Mouse (Mus musculus) cerebellum, adult 11 months (tissue): ENCODE measurements around the gene Mllt10.

Experiments used
- DNase-seq: peaks from one replicate; pipeline ENCODE4 v3.0.0; 2022

Gene Mllt10

DNA sequence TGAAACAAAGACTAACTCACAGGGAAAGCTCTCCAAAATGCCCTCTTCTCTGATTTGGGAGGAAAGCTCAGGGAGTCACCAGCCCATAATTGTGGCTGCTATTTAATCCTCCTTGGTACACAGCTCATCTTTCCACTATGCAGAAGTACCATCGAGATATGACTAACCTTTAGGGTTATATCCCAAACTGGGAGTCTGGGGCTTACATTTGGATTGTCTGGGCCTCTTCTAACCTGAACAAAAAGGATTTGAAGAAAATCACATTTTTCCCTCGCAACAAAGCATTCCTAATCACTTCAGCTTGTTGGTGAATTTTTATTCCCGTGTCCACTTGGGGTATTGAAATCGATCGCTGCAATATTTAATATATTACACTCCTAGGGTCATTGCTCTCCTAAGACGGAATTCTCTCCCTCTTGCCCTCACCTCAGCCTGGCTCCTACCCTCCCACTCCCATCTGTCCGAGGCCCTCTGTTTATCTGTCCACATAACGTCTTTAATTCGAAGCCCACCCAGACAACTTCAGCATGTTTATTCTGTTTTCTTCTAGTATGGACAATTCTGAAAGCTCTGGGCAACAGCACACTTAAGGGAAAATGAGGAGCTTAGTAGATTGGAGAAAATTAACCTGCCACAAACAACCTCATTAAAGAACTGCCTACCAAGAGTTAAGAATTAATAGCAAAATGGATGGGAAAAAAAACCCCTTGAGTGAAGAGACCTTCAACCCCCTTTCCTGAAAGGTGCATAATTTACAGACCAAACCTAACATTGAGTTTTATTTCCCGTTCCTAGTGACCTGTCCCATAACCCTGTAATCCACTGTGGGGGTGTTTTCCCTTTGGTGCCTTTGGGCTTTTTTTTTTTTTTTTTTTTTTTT is 20.4 kb upstream of the Mllt10 start:
- DNase-seq: no peak

GRCm38 (mm10) chr2:18037491-18037890 is 17.5 kb upstream of the Mllt10 start, which contains the start of gene A930004D18Rik:
Gene A930004D18Rik (minus strand): TSS chr2:18037737.
- no peak for DNase-seq

DNA sequence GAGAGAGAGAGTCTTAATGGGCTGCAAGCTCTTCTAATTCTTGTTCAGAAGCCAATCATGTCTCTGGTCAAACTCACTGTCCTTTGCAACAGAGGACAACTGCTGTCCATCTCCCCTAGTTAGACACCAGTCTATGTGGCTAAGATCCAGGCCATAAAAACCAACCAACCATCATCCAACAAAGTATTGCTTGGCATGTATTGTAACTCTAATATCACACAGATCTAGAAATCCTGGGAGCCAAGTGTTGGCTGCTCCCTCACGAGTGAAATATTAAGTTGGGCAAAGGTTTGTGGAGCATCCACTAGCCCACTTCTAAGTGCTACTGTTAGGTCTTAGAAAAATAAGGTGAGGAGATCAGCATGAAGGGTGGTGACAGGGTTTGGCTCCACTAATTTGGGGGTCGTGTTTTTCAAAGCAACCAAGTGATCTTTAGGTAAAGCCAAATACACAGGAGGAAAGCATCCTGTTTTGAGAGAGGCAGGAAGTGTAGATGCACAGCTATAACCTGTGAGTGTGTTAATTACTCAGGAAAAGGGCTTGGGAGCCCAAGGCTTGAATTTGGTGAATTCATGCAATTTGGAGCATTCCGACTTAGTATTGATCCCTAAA is 16.8 kb upstream of the Mllt10 start:
- no peak for DNase-seq

- no peak for DNase-seq
Measured at GRCm38 (mm10) chr2:18038895-18039371, 16.1 kb upstream of the Mllt10 start.

DNA sequence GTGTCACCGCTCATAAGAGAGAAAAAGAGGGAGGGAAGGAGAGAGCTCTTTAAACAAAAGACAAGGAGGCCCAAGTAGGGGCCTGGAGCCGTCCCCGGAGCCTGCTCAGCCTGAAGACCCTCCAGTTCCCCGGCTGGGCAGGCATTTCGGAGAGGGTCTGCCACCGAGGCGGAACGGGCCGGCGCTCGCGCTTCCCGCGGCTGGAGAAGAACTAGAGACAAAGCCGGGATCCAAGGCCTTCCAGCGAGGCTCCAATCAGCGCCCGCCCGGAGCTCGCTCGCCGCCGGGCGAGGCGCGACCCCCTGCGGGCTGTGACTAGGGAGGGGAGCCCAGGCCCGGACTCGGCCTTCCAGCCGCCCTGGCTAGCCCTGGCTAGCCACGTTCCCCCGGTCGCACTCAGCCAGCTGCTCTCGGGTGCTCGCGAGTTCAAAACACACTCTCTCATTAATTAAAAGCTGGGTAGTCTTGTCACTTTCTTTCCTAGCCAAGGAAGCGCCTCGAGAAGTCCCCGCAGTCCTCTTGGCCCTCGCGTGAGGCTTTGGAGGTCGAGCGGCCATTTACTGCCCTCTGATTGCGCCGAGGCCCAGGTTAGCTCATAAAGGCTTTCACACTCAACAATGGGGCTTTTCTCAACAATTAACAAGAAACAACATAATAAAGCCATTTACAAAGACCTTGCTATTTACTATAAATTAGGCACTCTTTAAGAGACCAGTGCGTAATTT is 15.3 kb upstream of the Mllt10 start:
- no peak for DNase-seq

DNA sequence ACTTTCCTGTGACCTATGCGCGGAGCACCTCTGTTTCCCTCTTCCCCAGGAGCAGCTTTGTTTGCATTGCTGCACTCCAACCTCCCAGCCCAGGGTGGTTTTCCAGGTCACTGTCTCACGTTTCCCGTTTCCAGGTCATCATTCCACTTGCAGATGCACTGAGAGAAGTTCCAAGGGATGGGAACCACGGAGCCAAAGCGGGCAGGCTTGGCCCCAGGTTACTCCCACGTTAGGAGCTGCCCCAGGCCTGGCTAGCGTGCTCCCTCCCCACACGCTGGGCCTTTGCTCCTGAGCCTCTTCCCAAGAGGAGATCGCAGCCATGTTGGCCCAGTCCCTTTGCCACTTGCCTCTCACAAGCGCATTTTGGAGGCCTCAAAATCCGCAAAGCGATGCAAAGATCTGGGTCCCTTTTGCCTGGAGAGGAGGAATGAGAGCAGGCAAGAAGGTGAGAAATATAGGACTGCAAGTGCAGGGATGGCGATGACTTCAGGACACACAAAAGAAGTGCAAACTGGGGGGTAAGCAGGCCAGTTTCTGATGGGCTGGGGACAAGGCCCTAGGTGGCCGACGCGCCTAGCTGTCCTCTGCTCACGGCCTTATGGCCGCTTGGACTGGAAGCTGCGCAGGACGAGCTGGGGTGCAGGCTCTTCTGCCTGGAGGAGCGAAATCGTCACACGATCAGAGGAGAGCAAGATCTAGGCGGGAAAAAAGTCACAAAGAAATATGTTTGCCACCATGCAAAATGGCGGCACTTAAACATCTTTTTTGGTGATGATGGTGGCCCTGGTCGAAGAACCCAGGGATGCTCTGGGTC is 14.5 kb upstream of the Mllt10 start:
- DNase-seq: no peak

- DNase-seq: no peak
Measured at GRCm38 (mm10) chr2:18041199-18041885, 13.7 kb upstream of the Mllt10 start.

DNA sequence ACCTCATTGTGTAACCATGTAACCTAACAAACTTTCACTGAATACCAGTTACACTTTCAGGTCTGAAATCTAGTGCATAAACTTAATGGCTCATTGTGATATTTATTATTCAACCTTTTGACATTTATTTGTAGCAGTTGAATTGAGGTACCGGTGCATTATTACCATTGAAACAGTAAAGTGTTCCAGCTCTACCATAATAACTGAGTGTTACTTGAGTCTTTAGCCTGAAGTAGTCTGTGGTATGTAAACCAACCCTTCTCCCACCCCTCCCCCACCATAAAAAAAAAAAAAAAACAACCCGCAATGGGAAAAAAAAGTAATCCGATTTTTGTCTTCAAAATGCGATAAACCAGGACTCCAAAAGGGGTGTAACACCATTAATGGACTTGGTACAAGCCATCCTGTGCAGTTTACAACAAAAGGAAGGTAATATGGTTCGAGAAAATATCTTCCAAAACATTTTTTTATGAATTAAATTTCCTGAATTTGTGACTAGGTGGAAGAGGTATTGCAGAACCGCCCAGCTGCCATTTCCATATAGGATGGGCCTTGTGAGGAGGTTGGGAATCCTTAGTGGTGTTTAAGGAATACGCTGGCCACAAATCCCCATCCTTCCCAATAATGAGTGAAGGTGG is 9.8 kb upstream of the Mllt10 start:
- DNase-seq: no peak

DNA sequence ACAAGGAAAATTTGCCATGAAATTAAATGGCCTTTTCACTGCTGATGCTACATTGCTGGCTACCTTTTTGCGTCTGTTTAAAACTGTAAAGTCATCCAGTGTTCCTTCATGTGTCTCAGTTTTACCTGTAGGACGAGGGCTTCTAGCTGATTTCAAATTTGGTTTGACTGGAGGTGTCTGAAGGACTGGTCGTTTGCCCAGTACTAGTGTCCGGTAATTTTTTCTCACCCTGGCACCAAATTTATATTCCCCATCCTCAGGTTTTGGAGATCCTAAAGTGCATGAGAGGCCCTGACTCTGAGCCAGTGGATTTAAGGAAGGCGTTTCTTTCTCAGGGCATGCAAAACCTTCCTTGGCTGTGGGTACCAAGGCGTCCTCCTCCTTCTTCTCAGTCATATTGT is 9.3 kb upstream of the Mllt10 start:
- no peak for DNase-seq

- DNase-seq: no peak
Measured at GRCm38 (mm10) chr2:18046186-18046585, 8.9 kb upstream of the Mllt10 start.

GRCm38 (mm10) chr2:18046758-18047645 is 8.0 kb upstream of the Mllt10 start:
- DNase-seq: peak; percentile 57

DNA sequence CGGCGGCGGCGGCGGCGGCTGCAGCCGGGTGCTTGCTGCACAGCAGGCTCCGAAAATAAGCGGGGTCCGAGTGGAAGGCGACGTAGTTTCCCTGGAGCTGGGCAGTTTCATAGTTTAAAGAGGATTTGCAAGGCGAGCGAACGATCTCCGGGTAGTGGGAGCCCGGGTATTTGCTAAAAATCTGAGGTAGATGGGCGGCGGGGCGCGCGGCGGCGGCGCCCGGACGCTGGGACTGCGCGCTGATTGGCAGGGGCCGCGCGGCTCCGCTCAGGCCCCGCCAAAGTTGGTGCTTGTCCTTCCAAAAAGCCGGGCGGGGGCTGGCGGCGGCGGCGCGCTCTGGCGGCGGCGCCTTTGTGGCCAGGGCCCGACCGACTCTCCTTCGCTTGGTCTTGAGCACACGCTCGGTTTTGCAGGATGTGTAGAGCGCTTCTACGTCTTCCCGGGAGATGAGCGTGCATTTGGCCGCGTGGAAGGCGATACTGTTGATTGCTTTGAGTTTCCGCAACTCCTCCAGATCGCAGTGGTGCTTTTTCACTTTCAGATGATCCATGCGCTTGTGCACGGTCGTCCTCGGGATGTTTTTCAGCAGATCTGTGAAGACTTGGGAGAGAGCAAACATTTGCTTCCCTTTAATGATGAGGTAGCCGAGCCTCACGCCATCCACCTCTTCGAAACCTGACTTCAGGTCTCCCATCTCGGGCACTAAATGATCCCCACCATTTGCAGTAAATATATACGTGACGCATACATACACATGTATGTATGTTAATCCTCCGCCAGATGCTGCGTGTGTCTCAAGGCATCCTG is 7.2 kb upstream of the Mllt10 start:
- DNase-seq: peak; percentile 67

DNA sequence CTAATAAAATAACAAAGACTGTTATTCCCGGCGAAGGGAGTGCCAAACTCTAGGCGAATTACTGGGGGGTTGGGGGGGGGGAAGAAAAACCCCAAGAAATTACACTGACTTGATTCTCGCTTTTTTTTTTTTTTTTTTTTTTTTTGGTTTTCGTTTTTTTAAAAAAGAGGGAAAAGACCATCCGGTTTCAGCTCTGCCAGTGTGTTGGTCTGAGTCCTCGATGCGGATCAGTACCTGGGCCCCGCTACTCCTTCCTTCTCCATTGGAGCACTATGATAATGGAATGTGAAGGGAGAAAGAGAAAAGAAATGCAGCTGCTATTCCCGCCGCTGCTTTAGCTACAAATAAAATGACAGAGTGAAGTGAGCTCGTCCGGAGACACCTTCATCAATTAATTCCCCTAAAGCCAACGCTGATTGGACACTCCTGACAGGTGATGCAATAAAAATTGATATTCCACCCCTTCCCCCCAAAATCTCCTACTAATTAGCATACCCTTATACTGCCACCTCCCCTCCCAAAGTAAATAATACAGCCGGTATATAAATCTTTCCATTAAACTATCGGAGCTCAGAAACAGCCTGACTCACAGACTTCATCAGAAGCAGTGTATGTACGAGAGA is 6.5 kb upstream of the Mllt10 start, which contains the start of gene Skida1:
Gene Skida1, minus strand, starts transcription at position 599 of the 623 bp plus-strand sequence.
- DNase-seq: no peak

GRCm38 (mm10) chr2:18049279-18049821 is 5.7 kb upstream of the Mllt10 start:
- no peak for DNase-seq

DNA sequence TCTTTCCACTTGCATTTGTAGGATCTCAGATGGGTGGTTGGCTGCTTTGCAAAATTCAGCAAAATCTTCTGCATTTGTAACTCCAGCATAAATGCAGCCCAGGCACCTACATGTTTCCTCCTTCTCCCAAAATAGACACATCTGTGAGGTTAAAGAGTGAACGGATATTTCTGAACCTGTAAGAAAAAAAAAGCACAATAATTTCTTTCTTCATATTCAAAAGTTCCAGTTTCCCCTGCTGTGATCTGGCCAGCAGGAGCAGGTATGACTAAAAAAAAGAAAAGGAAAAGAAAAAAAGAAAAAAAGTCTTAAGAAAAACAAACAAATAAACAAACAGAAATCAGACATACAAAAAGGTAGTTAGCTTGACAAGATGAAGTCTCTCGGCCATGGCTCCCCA is 5.0 kb upstream of the Mllt10 start:
- no peak for DNase-seq

GRCm38 (mm10) chr2:18050541-18050985 is 4.5 kb upstream of the Mllt10 start:
- DNase-seq: no peak

DNA sequence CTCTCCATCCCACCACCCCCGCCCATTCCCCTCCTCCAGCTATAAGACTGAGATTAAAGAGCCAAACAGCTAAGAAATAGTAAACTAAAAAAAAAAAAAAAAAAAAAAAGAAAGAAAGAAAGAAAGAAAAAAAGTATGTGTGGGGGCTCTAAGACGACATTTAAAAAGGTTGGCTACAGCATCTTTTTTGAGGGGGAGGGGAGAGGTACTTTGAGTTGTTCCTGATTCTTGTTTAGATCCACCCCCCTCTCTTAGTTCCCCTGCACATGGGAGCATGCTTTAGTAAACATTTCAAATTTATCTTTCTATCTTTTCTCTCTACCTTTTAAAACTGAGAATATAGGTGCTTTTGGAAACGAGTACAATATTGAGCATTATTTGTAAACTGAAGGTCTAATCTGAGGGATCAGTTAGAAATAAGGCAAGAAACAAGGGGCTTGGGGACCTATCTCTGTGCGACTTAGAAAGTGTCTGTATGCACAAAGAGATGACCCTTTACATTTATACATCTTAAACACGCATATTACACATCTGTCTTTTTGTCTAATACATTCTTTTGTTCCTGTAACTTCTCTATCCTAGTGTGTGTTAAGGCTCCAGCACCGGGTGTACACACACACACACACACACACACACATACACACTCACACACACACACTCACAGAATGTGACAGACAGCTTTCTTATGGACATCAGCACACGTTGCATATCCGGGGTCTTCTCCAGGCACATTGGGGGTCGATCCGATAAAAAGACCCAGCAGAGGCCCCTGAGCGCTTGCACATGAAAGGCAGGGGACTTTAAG is 3.8 kb upstream of the Mllt10 start:
- DNase-seq: no peak

- DNase-seq: no peak
Measured at GRCm38 (mm10) chr2:18051831-18052170, 3.2 kb upstream of the Mllt10 start.
